ENCODE assay signal across 12 mouse cellular contexts in the genomic region with DNA sequence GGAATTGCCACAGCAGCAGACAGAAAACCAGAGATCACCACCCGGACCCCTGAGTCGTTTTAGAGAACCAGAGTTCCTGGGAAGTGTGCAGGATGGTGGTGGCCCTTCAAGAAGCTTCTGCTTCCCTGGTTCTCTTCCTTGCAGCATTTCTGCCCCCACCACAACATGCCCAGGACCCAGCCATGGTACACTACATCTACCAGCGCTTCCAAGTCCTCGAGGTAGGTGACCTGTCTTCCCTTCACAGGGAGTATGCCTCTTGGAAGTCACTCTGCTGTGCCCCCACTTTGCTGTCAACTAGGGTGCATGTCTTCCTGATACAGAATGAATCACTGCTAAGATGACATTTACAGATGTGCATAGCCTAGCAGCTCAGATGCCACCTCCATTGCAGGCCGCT. TPM values are rescaled to one million over a fixed set of nuclear protein-coding genes. Genes with fewer than 3 reads are reported as not detected.
DNase-seq lines count a peak whose midpoint lies in the region; ATAC-seq and TF ChIP-seq lines count a peak whose summit lies in the region.
"Had no signal": no experiment of that assay in that cellular context is flagged by ENCODE, and none has a peak within 500 bp of the region (broad histone marks: within the 10 kb centered on the region; RNA-seq: fewer than 3 reads in every experiment).

No protein-coding gene starts in this region.

- peak overlapping the region; percentile 39 for H3K4me2 ChIP-seq in heart, embryonic 12.5 days
- H3K4me2 ChIP-seq in lung, embryonic 15.5 days = peak overlapping the region; percentile 49
- peak overlapping the region; percentile 38; the same call in 1 of the 2 replicates for H3K4me2 ChIP-seq in hindbrain, postnatal 0 days (ENCODE audit: low read depth, low read length)
- H3K4me2 ChIP-seq in neural tube, embryonic 15.5 days = peak overlapping the region; percentile 21; the same call in 1 of the 2 replicates

- no peak for DNase-seq in heart, postnatal 36 days
- DNase-seq in lung, postnatal 4 days = no peak
- DNase-seq in hindbrain, postnatal 0 days (ENCODE audit: low spot score) = no peak
- DNase-seq in retina, embryonic 14.5 days (ENCODE audit: low spot score) = no peak
- no peak for DNase-seq in frontal cortex, postnatal 10 days (ENCODE audit: low spot score in 2 of 2)
- DNase-seq: cerebellum, adult 18-20 months had no signal

- intact Hi-C loops in heart, postnatal 36 days (cut with DNase I) = loop anchor here (5.0 kb wide), 1 partner anchor 140 kb away; no protein-coding TSS in a partner anchor

- H3K27me3 ChIP-seq in heart, embryonic 12.5 days (replicated peaks) = no peaks in the 10 kb centered on the region
- no peaks in the 10 kb centered on the region for H3K27me3 ChIP-seq in lung, embryonic 15.5 days
- H3K27me3 ChIP-seq in hindbrain, postnatal 0 days (ENCODE audit: insufficient read depth, low read length) = no peaks in the 10 kb centered on the region
- H3K27me3 ChIP-seq in neural tube, embryonic 15.5 days (replicated peaks) = no peaks in the 10 kb centered on the region
- H3K27me3 ChIP-seq: CH12.LX had no signal

- H3K4me1 ChIP-seq in heart, embryonic 12.5 days (replicated peaks) = no peaks in the 10 kb centered on the region
- 0 out of 2 replicates have a peak, but pooled peaks cover 9% of the 10 kb centered on the region for H3K4me1 ChIP-seq in lung, embryonic 15.5 days
- H3K4me1 ChIP-seq in hindbrain, postnatal 0 days (ENCODE audit: insufficient read depth, low read length) = no peaks in the 10 kb centered on the region
- no peaks in the 10 kb centered on the region; the same call in 1 of the 2 replicates for H3K4me1 ChIP-seq in neural tube, embryonic 15.5 days

- no peaks in the 10 kb centered on the region for H3K9me3 ChIP-seq in heart, embryonic 12.5 days (replicated peaks)
- no peaks in the 10 kb centered on the region for H3K9me3 ChIP-seq in lung, embryonic 15.5 days
- H3K9me3 ChIP-seq in hindbrain, postnatal 0 days (ENCODE audit: low read length) = no peaks in the 10 kb centered on the region
- no peaks in the 10 kb centered on the region for H3K9me3 ChIP-seq in neural tube, embryonic 15.5 days (replicated peaks)

- ATAC-seq in heart, embryonic 12.5 days (ENCODE audit: insufficient number of reproducible peaks, low FRiP score) = no peak
- peak; percentile 2; the same call in 1 of the 2 replicates for ATAC-seq in lung, embryonic 15.5 days (ENCODE audit: borderline replicate concordance, extremely low read depth, low FRiP score, low TSS enrichment)
- ATAC-seq in hindbrain, postnatal 0 days = no peak
- ATAC-seq in neural tube, embryonic 15.5 days (ENCODE audit: low FRiP score) = no peak

- H3K36me3 ChIP-seq in heart, embryonic 12.5 days = peaks cover 8% of the 10 kb centered on the region
- peaks cover 6% of the 10 kb centered on the region; the same call in 1 of the 2 replicates for H3K36me3 ChIP-seq in lung, embryonic 15.5 days
- H3K36me3 ChIP-seq in hindbrain, postnatal 0 days (ENCODE audit: insufficient read depth, low read length) = no peaks in the 10 kb centered on the region
- no peaks in the 10 kb centered on the region for H3K36me3 ChIP-seq in neural tube, embryonic 15.5 days

- peak overlapping the region; percentile 44 for H3K27ac ChIP-seq in heart, embryonic 12.5 days (ENCODE audit: poor library complexity, severe bottlenecking)
- H3K27ac ChIP-seq in lung, embryonic 15.5 days = peak overlapping the region; percentile 89
- peak overlapping the region; percentile 48; the same call in 1 of the 2 replicates for H3K27ac ChIP-seq in hindbrain, postnatal 0 days
- H3K27ac ChIP-seq in neural tube, embryonic 15.5 days (replicated peaks) = no peak overlapping the region; the same call in 1 of the 2 replicates

- H3K4me3 ChIP-seq in heart, embryonic 12.5 days = peak overlapping the region; percentile 19
- H3K4me3 ChIP-seq in lung, embryonic 15.5 days = peak overlapping the region; percentile 43
- H3K4me3 ChIP-seq in hindbrain, postnatal 0 days (ENCODE audit: low read length) = no peak overlapping the region; the same call in 1 of the 2 replicates
- peak overlapping the region; percentile 19 for H3K4me3 ChIP-seq in neural tube, embryonic 15.5 days (replicated peaks)

- H3K9ac ChIP-seq in heart, embryonic 12.5 days = no peak overlapping the region
- peak overlapping the region; percentile 32 for H3K9ac ChIP-seq in lung, embryonic 15.5 days
- no peak overlapping the region for H3K9ac ChIP-seq in hindbrain, postnatal 0 days (replicated peaks; ENCODE audit: low read length)
- H3K9ac ChIP-seq in neural tube, embryonic 15.5 days (replicated peaks) = no peak overlapping the region

- no peak for TF ChIP-seq CTCF in hindbrain, postnatal 0 days (IDR thresholded peaks at IDR 0.05; ENCODE audit: low read depth)

- 55% methylated on average over 5 of the region's 5 CpGs for WGBS in heart, embryonic 12.5 days
- WGBS in lung, embryonic 15.5 days = 42% methylated on average over 5 of the region's 5 CpGs
- 81% methylated on average over 5 of the region's 5 CpGs for WGBS in hindbrain, postnatal 0 days
- 83% methylated on average over 5 of the region's 5 CpGs for WGBS in neural tube, embryonic 15.5 days

RNA-seq across cellular contexts. Expression of gene Olfml1, which starts 0.4 kb away (rescaled TPM):
- 6.5 and 7.2 TPM in 2 replicates for polyA plus RNA-seq in heart, embryonic 12.5 days (2016; fragmentation: Nextera tagmentation; extraction: Ambion mirVana)
- 1 to 10 TPM; 5.1 to 6.2 TPM for total RNA-seq in heart, postnatal 36 days (2021)
- polyA plus RNA-seq in lung, embryonic 15.5 days (2015; fragmentation: Nextera tagmentation; extraction: Ambion mirVana) = 14.8 and 16.7 TPM in 2 replicates
- total RNA-seq in hindbrain, postnatal 0 days (2014; rRNA removed) = 4.2 and 5.5 TPM in 2 replicates
- polyA plus RNA-seq in hindbrain, postnatal 0 days (2015; fragmentation: Nextera tagmentation; extraction: Ambion mirVana) = 5.8 and 6.0 TPM in 2 replicates
- polyA plus RNA-seq in neural tube, embryonic 15.5 days (2015; fragmentation: Nextera tagmentation; extraction: Ambion mirVana) = 3.1 and 6.5 TPM in 2 replicates
- total RNA-seq: CH12.LX; megakaryocyte, adult 5-6 weeks had no signal

RNA-seq across cellular contexts. Expression of gene Ppfibp2, which starts 27.3 kb away (rescaled TPM):
- 6.6 and 7.7 TPM in 2 replicates for polyA plus RNA-seq in heart, embryonic 12.5 days (2016; fragmentation: Nextera tagmentation; extraction: Ambion mirVana)
- total RNA-seq in heart, postnatal 36 days (2021) = 10 to 100 TPM; 23.2 to 24.6 TPM
- 6.7 and 7.9 TPM in 2 replicates for polyA plus RNA-seq in lung, embryonic 15.5 days (2015; fragmentation: Nextera tagmentation; extraction: Ambion mirVana)
- 3.0 and 3.4 TPM in 2 replicates for total RNA-seq in hindbrain, postnatal 0 days (2014; rRNA removed)
- polyA plus RNA-seq in hindbrain, postnatal 0 days (2015; fragmentation: Nextera tagmentation; extraction: Ambion mirVana) = 2.3 and 3.2 TPM in 2 replicates
- polyA plus RNA-seq in neural tube, embryonic 15.5 days (2015; fragmentation: Nextera tagmentation; extraction: Ambion mirVana) = 2.5 and 3.6 TPM in 2 replicates

RNA-seq across cellular contexts. Expression of gene 5330417H12Rik, which starts 57.3 kb away (rescaled TPM):
- polyA plus RNA-seq in heart, embryonic 12.5 days (2016; fragmentation: Nextera tagmentation; extraction: Ambion mirVana) = not detected in 2 replicates
- total RNA-seq in heart, postnatal 36 days (2021) = not detected
- polyA plus RNA-seq in lung, embryonic 15.5 days (2015; fragmentation: Nextera tagmentation; extraction: Ambion mirVana) = not detected in 2 replicates
- not detected in 2 replicates for total RNA-seq in hindbrain, postnatal 0 days (2014; rRNA removed)
- polyA plus RNA-seq in hindbrain, postnatal 0 days (2015; fragmentation: Nextera tagmentation; extraction: Ambion mirVana) = not detected in 2 replicates
- polyA plus RNA-seq in neural tube, embryonic 15.5 days (2015; fragmentation: Nextera tagmentation; extraction: Ambion mirVana) = not detected in 2 replicates
- total RNA-seq: CH12.LX; megakaryocyte, adult 5-6 weeks had no signal
- polyA plus RNA-seq: forebrain, embryonic 11.5 days had no signal
